Mouse (Mus musculus): ENCODE results near the gene Fam20b. TPM values are rescaled to one million over a fixed set of nuclear protein-coding genes. Genes with fewer than 3 reads are reported as not detected.

Fam20b gene
- polyA plus RNA-seq, 1 experiment from 2014 or later: 10.0 TPM

GRCm38 (mm10) chr1:156750261-156750660, 31.4 kb upstream of the Fam20b start:
- no peaks in the 10 kb centered on the region for H3K9me3 ChIP-seq (replicated peaks)
- peak; percentile 19 for ATAC-seq (ENCODE audit: low read depth)
- H3K4me1 ChIP-seq (replicated peaks): peaks cover 80% of the 10 kb centered on the region
- 0 out of 2 replicates have a peak, but pooled peaks cover 3% of the 10 kb centered on the region for H3K27me3 ChIP-seq
- no peaks in the 10 kb centered on the region for H3K36me3 ChIP-seq
- WGBS (ENCODE audit: insufficient replicate concordance): 50% methylated on average over 4 of the region's 4 CpGs
- H3K4me2 ChIP-seq: no peak overlapping the region
- H3K27ac ChIP-seq: peak overlapping the region; percentile 67
- H3K4me3 ChIP-seq (replicated peaks): no peak overlapping the region
- DNase-seq: no peak
- peak overlapping the region; percentile 4; the same call in 1 of the 2 replicates for H3K9ac ChIP-seq

GRCm38 (mm10) chr1:156749136-156749535, 30.2 kb upstream of the Fam20b start:
- peak overlapping the region; percentile 67 for H3K27ac ChIP-seq
- H3K4me2 ChIP-seq: no peak overlapping the region
- H3K9ac ChIP-seq: no peak overlapping the region
- H3K4me1 ChIP-seq (replicated peaks): peaks cover 91% of the 10 kb centered on the region
- no peaks in the 10 kb centered on the region for H3K36me3 ChIP-seq
- no peak for ATAC-seq (ENCODE audit: low read depth)
- no peak overlapping the region for H3K4me3 ChIP-seq (replicated peaks)
- H3K27me3 ChIP-seq: no peaks in the 10 kb centered on the region
- DNase-seq: no peak
- H3K9me3 ChIP-seq (replicated peaks): no peaks in the 10 kb centered on the region

- Histone ChIP-seq H3K27me3 (no peaks in the 10 kb centered on the region), H3K27ac (peak overlapping the region; percentile 67), H3K36me3 (no peaks in the 10 kb centered on the region), H3K4me2 (no peak overlapping the region), H3K9ac (peak overlapping the region; percentile 18), H3K4me1 (replicated peaks) (peaks cover 94% of the 10 kb centered on the region), H3K9me3 (replicated peaks) (no peaks in the 10 kb centered on the region), H3K4me3 (replicated peaks) (no peak overlapping the region)
- 75% methylated on average over 16 of the region's 16 CpGs for WGBS (ENCODE audit: insufficient replicate concordance)
- no peak for ATAC-seq (ENCODE audit: low read depth)
- no peak for DNase-seq
Measured at GRCm38 (mm10) chr1:156748435-156749005, 29.6 kb upstream of the Fam20b start.

- Histone ChIP-seq H3K4me3 (replicated peaks) (peak overlapping the region; percentile 41), H3K27ac (peak overlapping the region; percentile 97), H3K9me3 (replicated peaks) (no peaks in the 10 kb centered on the region), H3K4me2 (peak overlapping the region; percentile 67), H3K27me3 (no peaks in the 10 kb centered on the region), H3K9ac (peak overlapping the region; percentile 69), H3K36me3 (no peaks in the 10 kb centered on the region), H3K4me1 (replicated peaks) (peaks cover 87% of the 10 kb centered on the region)
- DNase-seq: peak; percentile 72
- 17% methylated on average over 7 of the region's 7 CpGs for WGBS (ENCODE audit: insufficient replicate concordance)
- ATAC-seq (ENCODE audit: low read depth): peak; percentile 97
Measured at GRCm38 (mm10) chr1:156745188-156745810, 26.4 kb upstream of the Fam20b start.

- 45% methylated on average over 11 of the region's 11 CpGs for WGBS (ENCODE audit: insufficient replicate concordance)
- Histone ChIP-seq H3K36me3 (no peaks in the 10 kb centered on the region), H3K4me1 (replicated peaks) (peaks cover 53% of the 10 kb centered on the region), H3K4me2 (no peak overlapping the region), H3K9ac (peak overlapping the region; percentile 30; the same call in 1 of the 2 replicates), H3K27ac (peak overlapping the region; percentile 68), H3K27me3 (no peaks in the 10 kb centered on the region), H3K4me3 (replicated peaks) (no peak overlapping the region), H3K9me3 (replicated peaks) (no peaks in the 10 kb centered on the region)
- peak; percentile 65 for DNase-seq
- ATAC-seq (ENCODE audit: low read depth): no peak
Measured at GRCm38 (mm10) chr1:156741482-156742411, 22.9 kb upstream of the Fam20b start.

GRCm38 (mm10) chr1:156735788-156736187, 16.9 kb upstream of the Fam20b start:
- H3K27ac ChIP-seq: peak overlapping the region; percentile 6; the same call in 1 of the 2 replicates
- H3K9ac ChIP-seq: no peak overlapping the region
- H3K4me2 ChIP-seq: no peak overlapping the region
- no peak overlapping the region for H3K4me3 ChIP-seq (replicated peaks)
- no peaks in the 10 kb centered on the region for H3K27me3 ChIP-seq
- no peaks in the 10 kb centered on the region for H3K36me3 ChIP-seq
- no peaks in the 10 kb centered on the region for H3K9me3 ChIP-seq (replicated peaks)
- 12% methylated on average over 2 of the region's 2 CpGs for WGBS (ENCODE audit: insufficient replicate concordance)
- ATAC-seq (ENCODE audit: low read depth) (peak; percentile 79), DNase-seq (no peak)
- peaks cover 31% of the 10 kb centered on the region for H3K4me1 ChIP-seq (replicated peaks)

GRCm38 (mm10) chr1:156734019-156734418, 15.1 kb upstream of the Fam20b start:
- H3K4me1 ChIP-seq (replicated peaks): peaks cover 31% of the 10 kb centered on the region
- H3K4me3 ChIP-seq (replicated peaks): no peak overlapping the region
- no peaks in the 10 kb centered on the region for H3K9me3 ChIP-seq (replicated peaks)
- H3K27me3 ChIP-seq: no peaks in the 10 kb centered on the region
- H3K4me2 ChIP-seq: no peak overlapping the region
- WGBS (ENCODE audit: insufficient replicate concordance): 64% methylated on average over 3 of the region's 3 CpGs
- H3K9ac ChIP-seq: no peak overlapping the region
- H3K27ac ChIP-seq: no peak overlapping the region; the same call in 1 of the 2 replicates
- ATAC-seq (ENCODE audit: low read depth): peak; percentile 50; the same call in 1 of the 2 replicates
- H3K36me3 ChIP-seq: no peaks in the 10 kb centered on the region
- DNase-seq: no peak

GRCm38 (mm10) chr1:156733559-156733958, 14.7 kb upstream of the Fam20b start:
- H3K9ac ChIP-seq: no peak overlapping the region

GRCm38 (mm10) chr1:156732996-156733395, 14.1 kb upstream of the Fam20b start:
- Histone ChIP-seq H3K27ac (no peak overlapping the region), H3K4me1 (replicated peaks) (peaks cover 31% of the 10 kb centered on the region), H3K9me3 (replicated peaks) (no peaks in the 10 kb centered on the region), H3K4me3 (replicated peaks) (no peak overlapping the region), H3K9ac (no peak overlapping the region), H3K4me2 (no peak overlapping the region), H3K27me3 (no peaks in the 10 kb centered on the region), H3K36me3 (no peaks in the 10 kb centered on the region)
- DNase-seq (no peak), ATAC-seq (ENCODE audit: low read depth) (no peak)
- WGBS (ENCODE audit: insufficient replicate concordance): 86% methylated on average over 5 of the region's 5 CpGs

More at GRCm38 (mm10) chr1:156733559-156733958, 14.7 kb upstream of the Fam20b start:
- H3K9me3 ChIP-seq (replicated peaks): no peaks in the 10 kb centered on the region
- no peak overlapping the region for H3K4me3 ChIP-seq (replicated peaks)
- H3K27me3 ChIP-seq: no peaks in the 10 kb centered on the region
- ATAC-seq (ENCODE audit: low read depth) (no peak), DNase-seq (no peak)
- 87% methylated on average over 9 of the region's 9 CpGs for WGBS (ENCODE audit: insufficient replicate concordance)
- H3K4me1 ChIP-seq (replicated peaks): peaks cover 31% of the 10 kb centered on the region
- H3K27ac ChIP-seq: no peak overlapping the region
- no peak overlapping the region for H3K4me2 ChIP-seq
- H3K36me3 ChIP-seq: no peaks in the 10 kb centered on the region

- no peaks in the 10 kb centered on the region for H3K27me3 ChIP-seq
- no peak overlapping the region for H3K9ac ChIP-seq
- H3K27ac ChIP-seq: no peak overlapping the region
- WGBS (ENCODE audit: insufficient replicate concordance): 52% methylated on average over 9 of the region's 9 CpGs
- H3K9me3 ChIP-seq (replicated peaks): no peaks in the 10 kb centered on the region
- H3K36me3 ChIP-seq: no peaks in the 10 kb centered on the region
- no peak overlapping the region for H3K4me3 ChIP-seq (replicated peaks)
- no peak overlapping the region for H3K4me2 ChIP-seq
- ATAC-seq (ENCODE audit: low read depth) (no peak), DNase-seq (no peak)
- peaks cover 26% of the 10 kb centered on the region for H3K4me1 ChIP-seq (replicated peaks)
Measured at GRCm38 (mm10) chr1:156730802-156731201, 11.9 kb upstream of the Fam20b start.

Measured in liver, embryonic 13.5 days (tissue).